Mouse (Mus musculus): ENCODE data around the gene Elovl1. TPM values are rescaled to one million over a fixed set of nuclear protein-coding genes. Genes with fewer than 3 reads are reported as not detected.

Elovl1 gene
- polyA plus RNA-seq, 1 experiment from 2014 or later: 51.8 TPM

Other genes starting within 250 kb of the Elovl1 start
- gene Kdm4a, start 248.1 kb upstream of the Elovl1 start, polyA plus RNA-seq (2016; fragmentation: Nextera tagmentation; extraction: Ambion mirVana): 33.9 and 40.2 TPM in 2 replicates
- gene Ptprf, start 136.7 kb upstream of the Elovl1 start, polyA plus RNA-seq (2016; fragmentation: Nextera tagmentation; extraction: Ambion mirVana): 104 and 106 TPM in 2 replicates
- gene Szt2, start 18.8 kb upstream of the Elovl1 start, polyA plus RNA-seq (2016; fragmentation: Nextera tagmentation; extraction: Ambion mirVana): 7.0 and 11.7 TPM in 2 replicates
- 163 and 170 TPM in 2 replicates for gene Med8, start 18.8 kb upstream of the Elovl1 start, polyA plus RNA-seq (2016; fragmentation: Nextera tagmentation; extraction: Ambion mirVana)
- gene Cdc20, start 9.3 kb downstream of the Elovl1 start, polyA plus RNA-seq (2016; fragmentation: Nextera tagmentation; extraction: Ambion mirVana): 330 and 370 TPM in 2 replicates
- gene Mpl, start 29.4 kb downstream of the Elovl1 start, polyA plus RNA-seq (2016; fragmentation: Nextera tagmentation; extraction: Ambion mirVana): 1.2 and 1.3 TPM in 2 replicates
- gene Tie1, start 62.0 kb downstream of the Elovl1 start, polyA plus RNA-seq (2016; fragmentation: Nextera tagmentation; extraction: Ambion mirVana): 16.0 and 19.5 TPM in 2 replicates
- gene 2610528J11Rik, start 98.9 kb downstream of the Elovl1 start, polyA plus RNA-seq (2016; fragmentation: Nextera tagmentation; extraction: Ambion mirVana): 1.1 and 2.8 TPM in 2 replicates
- 0.71 and 1.1 TPM in 2 replicates for gene Tmem125, start 116.0 kb downstream of the Elovl1 start, polyA plus RNA-seq (2016; fragmentation: Nextera tagmentation; extraction: Ambion mirVana)
- 0.71 and 1.3 TPM in 2 replicates for gene Cfap57, start 192.7 kb downstream of the Elovl1 start, polyA plus RNA-seq (2016; fragmentation: Nextera tagmentation; extraction: Ambion mirVana)
- gene Ebna1bp2, start 192.7 kb downstream of the Elovl1 start, polyA plus RNA-seq (2016; fragmentation: Nextera tagmentation; extraction: Ambion mirVana): 148 and 192 TPM in 2 replicates
- gene Olfr62, start 230.9 kb downstream of the Elovl1 start, polyA plus RNA-seq (2016; fragmentation: Nextera tagmentation; extraction: Ambion mirVana): not detected in 2 replicates